Mouse (Mus musculus): Measurements from ENCODE around the gene Tmem56.

Gene Tmem56

GRCm38 (mm10) chr3:121282998-121283397 lies at the start of gene Tmem56:
TSS of gene Tmem56 (minus strand) at chr3:121283098.
- no peak for DNase-seq

- no peak for DNase-seq
Observed at GRCm38 (mm10) chr3:121330244-121330646, 47.3 kb upstream of the Tmem56 start.

GRCm38 (mm10) chr3:121329647-121330046 lies 46.7 kb upstream of the Tmem56 start:
- no peak for DNase-seq

- DNase-seq: no peak
Observed at GRCm38 (mm10) chr3:121327406-121327805, 44.5 kb upstream of the Tmem56 start.

GRCm38 (mm10) chr3:121323371-121323770 lies 40.5 kb upstream of the Tmem56 start:
- no peak for DNase-seq

- no peak for DNase-seq
Observed at GRCm38 (mm10) chr3:121320896-121321295, 38.0 kb upstream of the Tmem56 start.

GRCm38 (mm10) chr3:121319906-121320305 lies 37.0 kb upstream of the Tmem56 start:
- DNase-seq: no peak

- DNase-seq: peak; percentile 26
Observed at GRCm38 (mm10) chr3:121315498-121315897, 32.6 kb upstream of the Tmem56 start.

GRCm38 (mm10) chr3:121314149-121314548 lies 31.3 kb upstream of the Tmem56 start:
- DNase-seq: no peak

- no peak for DNase-seq
Observed at GRCm38 (mm10) chr3:121312979-121313378, 30.1 kb upstream of the Tmem56 start.

- no peak for DNase-seq
Observed at GRCm38 (mm10) chr3:121312426-121312825, 29.5 kb upstream of the Tmem56 start.

- no peak for DNase-seq
Observed at GRCm38 (mm10) chr3:121309896-121310714, 27.2 kb upstream of the Tmem56 start.

GRCm38 (mm10) chr3:121309429-121309828 lies 26.5 kb upstream of the Tmem56 start:
- DNase-seq: no peak

- no peak for DNase-seq
Observed at GRCm38 (mm10) chr3:121308935-121309334, 26.0 kb upstream of the Tmem56 start.

GRCm38 (mm10) chr3:121307532-121308234 lies 24.8 kb upstream of the Tmem56 start:
- DNase-seq: peak; percentile 64

- no peak for DNase-seq
Observed at GRCm38 (mm10) chr3:121306641-121307040, 23.7 kb upstream of the Tmem56 start.

- DNase-seq: no peak
Observed at GRCm38 (mm10) chr3:121294200-121294599, 11.3 kb upstream of the Tmem56 start.

GRCm38 (mm10) chr3:121291560-121292258 lies 8.8 kb upstream of the Tmem56 start, which contains the start of gene Alg14:
TSS of gene Alg14 (plus strand) at chr3:121291773.
- DNase-seq: peak; percentile 99

- no peak for DNase-seq
Observed at GRCm38 (mm10) chr3:121291225-121291559, 8.3 kb upstream of the Tmem56 start.

GRCm38 (mm10) chr3:121290681-121291080 lies 7.8 kb upstream of the Tmem56 start:
- DNase-seq: no peak

- DNase-seq: no peak
Observed at GRCm38 (mm10) chr3:121287151-121287550, 4.3 kb upstream of the Tmem56 start.

GRCm38 (mm10) chr3:121285219-121285618 lies 2.3 kb upstream of the Tmem56 start:
- no peak for DNase-seq

GRCm38 (mm10) chr3:121279679-121280078 lies 3.2 kb downstream of the Tmem56 start:
- DNase-seq: no peak

- no peak for DNase-seq
Observed at GRCm38 (mm10) chr3:121277557-121277956, 5.3 kb downstream of the Tmem56 start.

Data from layer of hippocampus, adult 9-11 months (tissue).